9 mouse cellular contexts compared by ENCODE assay signal in genomic region chr1:43473734-43474534, GRCm38 (mm10). TPM values are rescaled to one million over a fixed set of nuclear protein-coding genes. Genes with fewer than 3 reads are reported as not detected.
DNase-seq lines count a peak whose midpoint lies in the region; ATAC-seq and TF ChIP-seq lines count a peak whose summit lies in the region.
"Had no signal": no experiment of that assay in that cellular context is flagged by ENCODE, and none has a peak within 500 bp of the region (broad histone marks: within the 10 kb centered on the region; RNA-seq: fewer than 3 reads in every experiment).

No protein-coding gene starts in this region.

- no peak overlapping the region for H3ac ChIP-seq in myocyte (ENCODE audit: control insufficient read depth, insufficient read length)

- peak; percentile 47 for DNase-seq in adrenal gland, postnatal 14 days
- DNase-seq in adrenal gland, postnatal 25 days, result no peak
- DNase-seq in neural tube, embryonic 10.5 days (ENCODE audit: extremely low spot score, low spot score), result no peak
- DNase-seq in left cerebral cortex, adult 11 months (ENCODE audit: low spot score), result peak; percentile 35
- no peak for DNase-seq in urinary bladder, postnatal 25 days (ENCODE audit: low spot score)

- no peak overlapping the region for H3K9ac ChIP-seq in neural tube, embryonic 14.5 days (replicated peaks; ENCODE audit: low read depth, low read length)
- H3K9ac ChIP-seq in forebrain, embryonic 13.5 days, result no peak overlapping the region
- H3K9ac ChIP-seq: lung, embryonic 15.5 days had no signal

- ATAC-seq in neural tube, embryonic 14.5 days (ENCODE audit: low read depth), result 0 out of 2 replicates have a peak, but pooled peaks have one; percentile 9
- peak; percentile 19; the same call in 1 of the 2 replicates for ATAC-seq in forebrain, embryonic 13.5 days

- no peaks in the 10 kb centered on the region for H3K9me3 ChIP-seq in neural tube, embryonic 14.5 days (ENCODE audit: control insufficient read depth, low read length)
- H3K9me3 ChIP-seq in forebrain, embryonic 13.5 days (replicated peaks), result no peaks in the 10 kb centered on the region
- H3K9me3 ChIP-seq: lung, embryonic 15.5 days had no signal

- 87% methylated on average over 5 of the region's 5 CpGs for WGBS in neural tube, embryonic 14.5 days
- 89% methylated on average over 5 of the region's 5 CpGs for WGBS in forebrain, embryonic 13.5 days

- no peaks in the 10 kb centered on the region for H3K36me3 ChIP-seq in neural tube, embryonic 14.5 days (ENCODE audit: control insufficient read depth, insufficient read depth, low read length)
- no peaks in the 10 kb centered on the region for H3K36me3 ChIP-seq in forebrain, embryonic 13.5 days (ENCODE audit: poor library complexity, severe bottlenecking)
- no peaks in the 10 kb centered on the region for H3K36me3 ChIP-seq in myocyte (ENCODE audit: control insufficient read depth, insufficient read depth)
- H3K36me3 ChIP-seq: lung, embryonic 15.5 days had no signal

- H3K4me2 ChIP-seq in neural tube, embryonic 14.5 days (ENCODE audit: low read depth, low read length), result no peak overlapping the region
- H3K4me2 ChIP-seq in forebrain, embryonic 13.5 days, result no peak overlapping the region
- H3K4me2 ChIP-seq in myocyte (ENCODE audit: low read depth), result peak overlapping the region; percentile 77
- H3K4me2 ChIP-seq: lung, embryonic 15.5 days had no signal

- peaks cover 93% of the 10 kb centered on the region for H3K79me2 ChIP-seq in myocyte (ENCODE audit: control insufficient read depth, insufficient read depth)

- no peak overlapping the region for H3K27ac ChIP-seq in neural tube, embryonic 14.5 days (ENCODE audit: low read depth, low read length)
- H3K27ac ChIP-seq in forebrain, embryonic 13.5 days, result peak overlapping the region; percentile 68
- H3K27ac ChIP-seq: lung, embryonic 15.5 days had no signal

- TF ChIP-seq POLR2A in myocyte (IDR thresholded peaks at IDR 0.05; ENCODE audit: insufficient read length, low read depth), result no peak

- no peaks in the 10 kb centered on the region for H3K27me3 ChIP-seq in neural tube, embryonic 14.5 days (ENCODE audit: control insufficient read depth, insufficient read depth, low read length)
- no peaks in the 10 kb centered on the region for H3K27me3 ChIP-seq in forebrain, embryonic 13.5 days
- no peaks in the 10 kb centered on the region for H3K27me3 ChIP-seq in myocyte (ENCODE audit: control insufficient read depth, insufficient read depth, insufficient read length)
- H3K27me3 ChIP-seq: lung, embryonic 15.5 days had no signal

- H3K4me1 ChIP-seq in neural tube, embryonic 14.5 days (ENCODE audit: control insufficient read depth, insufficient read depth, low read length), result peaks cover 8% of the 10 kb centered on the region
- H3K4me1 ChIP-seq in forebrain, embryonic 13.5 days, result peaks cover 38% of the 10 kb centered on the region

- no peak overlapping the region for H3K4me3 ChIP-seq in neural tube, embryonic 14.5 days (ENCODE audit: low read depth, low read length)
- H3K4me3 ChIP-seq in forebrain, embryonic 13.5 days, result no peak overlapping the region
- no peak overlapping the region for H3K4me3 ChIP-seq in myocyte
- H3K4me3 ChIP-seq: lung, embryonic 15.5 days had no signal

TF ChIP-seq in myocyte, 11 proteins besides CTCF, POLR2A, EP300 and RAD21:
- TF ChIP-seq TCF12 (IDR thresholded peaks at IDR 0.05; ENCODE audit: insufficient read depth, poor library complexity, severe bottlenecking) (no peak), USF1 (IDR thresholded peaks at IDR 0.05; ENCODE audit: low read depth) (peak; percentile 25), MAX (IDR thresholded peaks at IDR 0.05; ENCODE audit: low read depth) (no peak), SRF (IDR thresholded peaks at IDR 0.05; ENCODE audit: control insufficient read depth, insufficient read length, low read depth) (no peak)

RNA-seq across cellular contexts. Expression of gene Nck2, which starts 29.6 kb away (rescaled TPM):
- 28.1 and 29.2 TPM in 2 replicates for total RNA-seq in adrenal gland, postnatal 14 days (2021)
- 33.1 and 34.5 TPM in 2 replicates for total RNA-seq in adrenal gland, postnatal 25 days (2021)
- polyA plus RNA-seq in neural tube, embryonic 14.5 days (2014; fragmentation: Nextera tagmentation; extraction: Ambion mirVana), result 31.1 and 39.1 TPM in 2 replicates
- polyA plus RNA-seq in forebrain, embryonic 13.5 days (2015; fragmentation: Nextera tagmentation; extraction: Ambion mirVana), result 34.9 and 36.3 TPM in 2 replicates
- polyA plus RNA-seq in myocyte (2012; fragmentation: generic; extraction: Trizol), result 18.4 TPM

Comparison
In these comparisons a context has a peak if more than half of its experiments do, and no peak if none do; other contexts are left out.
1. DNase-seq: peak in adrenal gland, postnatal 14 days (single experiment) and left cerebral cortex, adult 11 months (single experiment); none in adrenal gland, postnatal 25 days (single experiment), neural tube, embryonic 10.5 days (single experiment) and urinary bladder, postnatal 25 days (single experiment).